Mouse (Mus musculus) activated CD4-positive, CD25-positive, alpha-beta regulatory T cell, adult 9 weeks (primary cell): ENCODE data around the gene Rapgef6. TPM values are rescaled to one million over a fixed set of nuclear protein-coding genes. Genes with fewer than 3 reads are reported as not detected.

Source experiments
- polyA plus RNA-seq: library from polyadenylated mRNA; unstranded; fragments of 100-300 nt; shearing (Covaris generic); gene quantifications from one replicate; pipeline ENCODE4 v1.2.1, GENCODE M21; 2017

Gene Rapgef6
- polyA plus RNA-seq, result 290 TPM

GRCm38 (mm10) chr11:54522529-54523430 is at the start of gene Rapgef6:
Gene Rapgef6, plus strand, starts transcription at chr11:54522847.

Other genes with a start within 250 kb of the Rapgef6 start
- gene Acsl6, start 219.0 kb upstream of the Rapgef6 start, polyA plus RNA-seq, result not detected
- gene Meikin, start 152.2 kb upstream of the Rapgef6 start, polyA plus RNA-seq, result not detected
- gene Fnip1, start 84.6 kb upstream of the Rapgef6 start, polyA plus RNA-seq, result 9.7 TPM